Mouse (Mus musculus): ENCODE data around the gene Cox14.

Cox14 gene

GRCm38 (mm10) chr15:99708176-99708575 is 17.2 kb upstream of the Cox14 start:
- DNase-seq (ENCODE audit: low spot score in 2 of 2), result no peak

GRCm38 (mm10) chr15:99710221-99711190 is 14.9 kb upstream of the Cox14 start:
- DNase-seq (ENCODE audit: low spot score in 2 of 2), result no peak

- DNase-seq (ENCODE audit: low spot score in 2 of 2), result no peak
These were observed 13.9 kb upstream of the Cox14 start for GRCm38 (mm10) chr15:99711491-99711890.

GRCm38 (mm10) chr15:99712666-99713559 is 12.5 kb upstream of the Cox14 start:
- no peak for DNase-seq (ENCODE audit: low spot score in 2 of 2)

- DNase-seq (ENCODE audit: low spot score in 2 of 2), result no peak
These were observed 11.8 kb upstream of the Cox14 start for GRCm38 (mm10) chr15:99713569-99713968.

- DNase-seq (ENCODE audit: low spot score in 2 of 2), result no peak
These were observed 11.2 kb upstream of the Cox14 start for GRCm38 (mm10) chr15:99714206-99714605.

GRCm38 (mm10) chr15:99714858-99715257 is 10.6 kb upstream of the Cox14 start:
- peak; percentile 56 to 64 for DNase-seq (ENCODE audit: low spot score in 2 of 2)

- DNase-seq (ENCODE audit: low spot score in 2 of 2), result peak; percentile 47 to 68
These were observed 10.0 kb upstream of the Cox14 start for GRCm38 (mm10) chr15:99715361-99715865.

- DNase-seq (ENCODE audit: low spot score in 2 of 2), result no peak
These were observed 9.3 kb upstream of the Cox14 start for GRCm38 (mm10) chr15:99715982-99716746.

- DNase-seq (ENCODE audit: low spot score in 2 of 2), result no peak
These were observed 8.6 kb upstream of the Cox14 start for GRCm38 (mm10) chr15:99716814-99717213.

- no peak for DNase-seq (ENCODE audit: low spot score in 2 of 2)
These were observed 7.8 kb upstream of the Cox14 start, which contains the start of gene Gpd1 for GRCm38 (mm10) chr15:99717386-99718334. Gene Gpd1, plus strand, starts transcription at chr15:99717515.

- DNase-seq (ENCODE audit: low spot score in 2 of 2), result no peak
These were observed 6.9 kb upstream of the Cox14 start for GRCm38 (mm10) chr15:99718461-99719021.

- DNase-seq (ENCODE audit: low spot score in 2 of 2), result no peak
These were observed 5.6 kb upstream of the Cox14 start for GRCm38 (mm10) chr15:99719865-99720264.

GRCm38 (mm10) chr15:99721921-99722743 is 3.3 kb upstream of the Cox14 start:
- no peak for DNase-seq (ENCODE audit: low spot score in 2 of 2)

- no peak for DNase-seq (ENCODE audit: low spot score in 2 of 2)
These were observed 2.3 kb upstream of the Cox14 start for GRCm38 (mm10) chr15:99723120-99723514.

GRCm38 (mm10) chr15:99723515-99724291 is 1.7 kb upstream of the Cox14 start:
- peak; percentile 14 to 29 for DNase-seq (ENCODE audit: low spot score in 2 of 2)

- peak; percentile 37 to 56 for DNase-seq (ENCODE audit: low spot score in 2 of 2)
These were observed 961 bp upstream of the Cox14 start for GRCm38 (mm10) chr15:99724292-99725021.

All from spleen, postnatal 36 days (tissue).